Mouse (Mus musculus) spleen, postnatal 4 days (tissue): Measurements from ENCODE around the gene Asb12.
"Not testable (repeated sequence)": the region's sequence is repeated elsewhere in the genome, so short reads cannot be mapped to it uniquely, and the experiment has no call there.

Source experiments
- DNase-seq, 2 experiments: peaks; one replicate each; pipeline ENCODE4 v3.0.0; 2022; ENCODE audit warnings: low spot score in 2 of 2

Asb12 gene

GRCm38 (mm10) chrX:95557887-95558286 lies at the start of gene Asb12, which contains the start of gene Pfn5:
TSS of gene Asb12 (minus strand) at chrX:95557987.
TSS of gene Pfn5 (plus strand) at chrX:95558104.
- DNase-seq: no peak

GRCm38 (mm10) chrX:95600609-95601008 lies 42.8 kb upstream of the Asb12 start:
- no peak for DNase-seq

- no peak for DNase-seq
These were observed 3.5 kb downstream of the Asb12 start for GRCm38 (mm10) chrX:95554321-95554720.

- DNase-seq: not testable (repeated sequence)
These were observed 22.3 kb downstream of the Asb12 start for GRCm38 (mm10) chrX:95535493-95535892.

GRCm38 (mm10) chrX:95525166-95525565 lies 32.6 kb downstream of the Asb12 start:
- DNase-seq: no peak

- no peak for DNase-seq
These were observed 33.9 kb downstream of the Asb12 start for GRCm38 (mm10) chrX:95523883-95524282.

GRCm38 (mm10) chrX:95457166-95457565 lies 100.6 kb downstream of the Asb12 start:
- DNase-seq: no peak

- no peak for DNase-seq
These were observed 111.9 kb downstream of the Asb12 start for GRCm38 (mm10) chrX:95445866-95446265.

GRCm38 (mm10) chrX:95445141-95445540 lies 112.6 kb downstream of the Asb12 start:
- DNase-seq: no peak

- DNase-seq: peak; percentile 82 to 84
These were observed 113.0 kb downstream of the Asb12 start, which contains the start of gene Amer1 for GRCm38 (mm10) chrX:95444776-95445111. TSS of gene Amer1 (minus strand) at chrX:95444872.

GRCm38 (mm10) chrX:95443898-95444775 lies 113.7 kb downstream of the Asb12 start:
- peak; percentile 23 to 66 for DNase-seq

GRCm38 (mm10) chrX:95443390-95443789 lies 114.4 kb downstream of the Asb12 start:
- DNase-seq: no peak

GRCm38 (mm10) chrX:95442261-95442660 lies 115.5 kb downstream of the Asb12 start:
- no peak for DNase-seq

- no peak for DNase-seq
These were observed 116.5 kb downstream of the Asb12 start for GRCm38 (mm10) chrX:95441290-95441689.

GRCm38 (mm10) chrX:95438491-95438890 lies 119.3 kb downstream of the Asb12 start:
- DNase-seq: no peak

GRCm38 (mm10) chrX:95437236-95437635 lies 120.6 kb downstream of the Asb12 start:
- DNase-seq: no peak
